Mouse (Mus musculus): ENCODE measurements around the gene Cyp27a1.

DNA sequence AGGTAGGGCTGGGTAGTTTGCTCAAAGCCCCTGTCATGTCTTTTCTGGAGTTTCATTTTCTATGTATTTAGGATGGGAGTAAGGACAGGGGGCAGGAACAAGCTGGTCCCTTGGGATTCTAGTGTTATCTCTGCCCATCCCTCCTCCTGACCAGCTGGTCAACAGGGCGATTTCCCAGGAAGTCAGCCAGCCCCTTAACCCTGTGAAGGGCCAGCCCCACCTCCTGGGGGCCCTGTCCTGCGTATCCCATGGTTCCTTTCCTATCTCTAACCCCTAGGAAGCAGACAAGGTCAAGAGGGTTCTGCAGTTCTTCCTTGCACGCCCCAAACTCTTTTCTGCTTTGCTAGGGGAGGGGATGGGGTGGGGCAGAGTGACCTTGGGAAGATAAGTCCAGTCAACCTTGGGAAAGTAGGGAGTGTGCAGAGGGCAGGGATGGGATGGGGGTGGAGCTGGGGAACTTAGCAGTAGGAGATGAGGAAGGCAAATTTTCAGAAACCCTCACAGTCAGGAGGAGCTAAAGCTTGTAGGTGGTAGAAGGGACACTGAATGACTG is 65.6 kb downstream of the Cyp27a1 start:
- no peak for TF ChIP-seq POLR2A (IDR thresholded peaks at IDR 0.05; ENCODE audit: borderline replicate concordance, insufficient read depth, low read length)
- TF ChIP-seq CTCF (IDR thresholded peaks at IDR 0.05; ENCODE audit: borderline replicate concordance, insufficient read depth, low read depth, low read length), result no peak

All from cerebellum, adult 2 months (tissue).